Mouse (Mus musculus) megakaryocyte, embryonic 14.5 days (primary cell): ENCODE measurements at regions not wholly inside any gene's neighbourhood (a gene's known extent, or its start where the extent isn't known, plus 50 kb on each side); places are given as distances from the start of the nearest gene placed in this dataset.

ENCODE experiments used
- FLI1 ChIP-seq: IDR thresholded peaks from 2 replicates; pipeline ENCODE4 v1.6.1; 2012; ENCODE audit warnings: low read length, inconsistent platforms, mixed read lengths
- GATA1 ChIP-seq: IDR thresholded peaks from 3 replicates; pipeline ENCODE4 v1.6.1; 2012; ENCODE audit warnings: mixed read lengths, low read length, inconsistent platforms, borderline replicate concordance

GRCm38 (mm10) chr12:54280001-54280400 is 76.3 kb upstream of the Egln3 start:
- no peak for TF ChIP-seq FLI1
- no peak for TF ChIP-seq GATA1
